Mouse (Mus musculus): ENCODE results near the gene Xpc.

DNA sequence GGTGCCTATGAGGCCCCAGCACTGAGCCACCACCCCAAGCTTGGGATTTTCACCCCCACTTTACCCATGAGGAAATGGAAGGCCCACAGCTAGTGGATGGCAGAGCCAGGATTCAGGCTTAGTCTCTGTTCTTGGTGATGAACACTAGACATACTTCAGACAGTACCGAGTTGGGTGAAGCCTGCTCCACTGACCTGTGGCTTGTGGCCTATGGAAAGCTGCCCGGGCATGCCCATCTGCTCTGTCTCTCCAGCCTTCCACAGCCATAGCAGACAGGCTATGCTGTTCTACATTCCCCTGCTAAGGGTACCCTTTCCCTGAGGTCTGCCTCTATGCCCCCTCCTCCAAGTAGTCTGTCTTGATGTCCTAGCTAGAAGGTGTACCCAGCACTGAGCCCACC, 39.1 kb downstream of the Xpc start:
- TF ChIP-seq USF1 (IDR thresholded peaks at IDR 0.05; ENCODE audit: low read depth) (no peak), FOSL1 (IDR thresholded peaks at IDR 0.05; ENCODE audit: insufficient read depth, low read length, poor library complexity, severe bottlenecking) (no peak), CTCF (IDR thresholded peaks at IDR 0.05; ENCODE audit: control insufficient read depth, insufficient read depth, insufficient read length) (no peak), MAX (IDR thresholded peaks at IDR 0.05) (no peak), MYOG (IDR thresholded peaks at IDR 0.05; ENCODE audit: control insufficient read depth, extremely low read depth, insufficient read length) (no peak), CEBPB (IDR thresholded peaks at IDR 0.05; ENCODE audit: low read depth) (no peak), MYOD1 (IDR thresholded peaks at IDR 0.05; ENCODE audit: control insufficient read depth, insufficient read length, low read depth) (no peak)

All from C2C12 (cell line).